Mouse (Mus musculus) heart, postnatal 25 days (tissue): ENCODE data around the gene Nkain2. TPM values are rescaled to one million over a fixed set of nuclear protein-coding genes. Genes with fewer than 3 reads are reported as not detected.

ENCODE experiments used
- DNase-seq: peaks from one replicate; pipeline ENCODE4 v3.0.0; 2022; ENCODE audit warnings: low spot score
- intact Hi-C: fragments of 180-260 bp; cut with DNase I; formaldehyde crosslinking; loops from one replicate; pipeline ENCODE4 v1.15.1; 2025
- total RNA-seq, 2 experiments: library from RNA; stranded (reverse); gene quantifications; 2 replicates each; pipeline ENCODE4 v1.2.3; 2021

Gene Nkain2
- total RNA-seq, 2 experiments from 2014 or later = not detected

GRCm38 (mm10) chr10:32594998-32595397, 295.3 kb downstream of the Nkain2 start:
- DNase-seq = no peak
- intact Hi-C loops = no loop called here

DNA sequence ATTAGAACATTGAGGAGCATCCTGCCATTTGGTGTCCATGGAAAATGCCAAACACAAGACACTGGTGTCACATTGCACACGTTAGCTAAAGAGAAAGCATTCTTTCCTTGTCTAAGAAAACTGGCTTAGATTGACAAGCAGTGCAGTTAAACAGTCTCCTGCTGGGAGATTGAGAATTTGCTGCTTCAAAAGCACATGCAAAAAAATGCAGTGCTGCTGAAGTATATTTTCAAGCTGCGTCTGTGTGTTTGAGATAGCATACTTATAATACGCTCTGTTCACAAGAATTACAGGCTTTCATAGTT, 313.0 kb downstream of the Nkain2 start:
- DNase-seq = no peak
- intact Hi-C loops = no loop called here

GRCm38 (mm10) chr10:32576559-32577275, 313.5 kb downstream of the Nkain2 start:
- intact Hi-C loops = no loop called here

GRCm38 (mm10) chr10:32557673-32558072, 332.6 kb downstream of the Nkain2 start:
- intact Hi-C loops = no loop called here
- DNase-seq = no peak

More at GRCm38 (mm10) chr10:32576559-32577275, 313.5 kb downstream of the Nkain2 start:
- no peak for DNase-seq

GRCm38 (mm10) chr10:32536057-32536456, 354.2 kb downstream of the Nkain2 start:
- no peak for DNase-seq
- intact Hi-C loops = no loop called here

DNA sequence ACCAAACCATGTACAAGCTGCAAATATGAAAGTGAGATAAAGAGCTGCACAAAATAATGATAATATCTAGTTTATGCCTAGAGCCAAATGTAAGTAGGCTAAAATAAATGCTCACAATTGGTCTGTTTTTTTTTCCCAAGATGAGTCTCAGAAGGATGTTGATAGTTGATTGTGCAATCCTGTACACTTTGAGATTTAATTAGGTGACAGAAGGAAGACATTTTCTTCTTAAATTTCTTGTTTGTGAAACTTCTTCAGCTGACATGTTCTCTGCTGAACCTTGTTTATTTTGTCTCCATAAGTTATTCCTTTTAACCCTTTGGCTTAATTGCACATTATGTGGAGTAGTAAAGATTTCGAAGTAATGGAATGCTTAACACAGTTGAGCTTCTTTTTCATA, 379.4 kb downstream of the Nkain2 start:
- intact Hi-C loops = no loop called here
- no peak for DNase-seq

GRCm38 (mm10) chr10:32494591-32495182, 395.6 kb downstream of the Nkain2 start:
- intact Hi-C loops = no loop called here
- no peak for DNase-seq

- DNase-seq = no peak
- intact Hi-C loops = no loop called here
Measured at GRCm38 (mm10) chr10:32493600-32493999, 396.7 kb downstream of the Nkain2 start.

GRCm38 (mm10) chr10:32462726-32463125, 427.5 kb downstream of the Nkain2 start:
- no peak for DNase-seq
- intact Hi-C loops = no loop called here

DNA sequence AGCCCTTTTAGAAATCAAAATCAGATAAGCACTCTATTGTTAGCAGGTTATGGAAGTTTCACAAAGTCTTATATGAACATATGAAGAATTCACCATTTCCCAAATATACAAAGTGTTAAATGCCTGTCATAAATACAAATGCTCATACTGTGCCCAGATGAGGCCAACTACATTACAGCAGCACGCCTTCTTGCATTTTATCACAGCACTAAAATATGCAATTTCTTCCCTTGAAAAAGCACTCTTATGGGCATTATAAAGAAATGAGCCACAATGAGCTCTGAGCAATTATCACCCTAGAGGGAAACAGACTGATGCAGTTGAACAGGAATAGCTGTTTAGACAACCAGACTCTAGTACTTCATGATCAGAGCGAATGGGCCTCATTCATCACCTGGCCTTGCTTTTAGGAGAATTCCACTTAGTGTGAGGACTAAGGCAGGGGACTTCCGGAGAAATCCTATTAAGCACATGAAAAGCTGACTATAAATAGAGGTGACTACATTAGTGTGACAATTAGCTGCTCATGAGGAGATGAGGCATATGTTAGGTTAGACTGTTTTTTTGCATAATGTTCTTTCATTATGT, 450.2 kb downstream of the Nkain2 start:
- intact Hi-C loops = no loop called here
- DNase-seq = no peak

DNA sequence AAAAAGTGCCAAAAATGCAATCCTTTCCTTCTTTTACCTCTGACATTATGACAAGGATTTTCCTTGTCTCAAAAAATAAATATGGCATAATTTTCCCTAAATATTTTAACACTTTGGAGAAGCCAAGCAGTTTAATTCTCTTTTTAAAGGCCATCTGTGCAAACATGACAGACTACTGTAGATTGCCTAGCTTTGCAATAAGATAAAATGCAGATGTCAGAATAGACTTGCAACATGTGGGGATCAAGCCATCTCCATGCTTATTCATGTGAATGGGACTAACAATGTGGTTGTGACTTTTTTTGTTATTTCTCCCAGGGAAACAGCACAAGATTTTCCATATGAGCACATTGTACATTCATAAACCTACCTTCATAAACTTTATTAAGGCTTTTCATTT, 476.0 kb downstream of the Nkain2 start:
- DNase-seq = no peak
- intact Hi-C loops = no loop called here

- DNase-seq = no peak
- intact Hi-C loops = no loop called here
Measured at GRCm38 (mm10) chr10:32411331-32411730, 478.9 kb downstream of the Nkain2 start.

GRCm38 (mm10) chr10:32400961-32401360, 489.3 kb downstream of the Nkain2 start:
- intact Hi-C loops = no loop called here
- no peak for DNase-seq

DNA sequence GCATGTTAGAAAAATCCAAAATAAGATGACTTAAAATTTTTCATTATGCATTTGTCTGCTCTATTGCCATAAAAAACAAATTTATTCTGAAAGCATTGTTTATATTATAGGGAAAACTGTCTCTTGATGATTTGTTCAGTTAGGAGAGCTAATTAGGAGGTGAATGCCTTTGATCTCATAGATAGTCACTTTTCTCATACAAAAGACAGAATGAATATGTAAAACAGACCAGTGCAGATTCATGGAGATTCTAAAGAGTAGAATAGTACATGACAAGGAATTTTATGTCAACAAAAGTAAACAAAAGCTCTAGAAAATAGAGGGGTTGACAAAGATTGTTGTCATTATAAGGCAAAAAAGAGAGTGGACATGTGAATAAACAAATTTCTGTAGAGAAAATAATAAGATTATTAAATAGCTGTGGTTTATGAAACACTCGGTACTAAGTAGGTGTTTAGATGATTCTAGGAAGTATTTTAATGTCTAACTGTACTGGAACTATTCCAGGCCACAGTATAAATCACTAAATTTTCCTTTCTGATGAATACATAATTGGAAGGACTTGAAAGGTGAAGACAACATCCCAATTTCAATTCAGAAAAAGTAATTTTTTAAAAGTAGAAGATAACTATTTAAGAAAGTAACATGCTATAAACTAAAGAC, 496.3 kb downstream of the Nkain2 start:
- DNase-seq = no peak
- intact Hi-C loops = no loop called here

GRCm38 (mm10) chr10:32393326-32393725, 496.9 kb downstream of the Nkain2 start:
- DNase-seq = no peak

DNA sequence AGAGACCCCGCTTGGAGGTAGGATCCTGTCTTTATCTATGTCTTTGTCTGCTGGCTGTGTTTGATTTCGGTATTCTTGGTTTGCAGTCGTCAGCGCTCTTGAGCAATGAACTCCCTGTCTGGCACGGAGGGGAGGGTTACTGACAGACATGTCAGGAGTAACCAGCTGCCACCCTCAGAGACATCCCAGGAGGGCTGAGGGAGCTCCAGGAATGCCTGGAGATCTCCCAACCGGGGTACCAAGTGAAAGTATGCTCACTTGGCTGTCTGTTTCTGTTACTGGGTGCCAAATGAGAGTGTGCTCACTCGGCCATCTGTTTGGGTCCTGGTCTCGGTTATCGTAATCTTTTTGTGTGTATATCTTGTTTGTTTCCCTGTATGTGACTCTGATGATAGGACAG, 577.5 kb downstream of the Nkain2 start:
- intact Hi-C loops = no loop called here
- DNase-seq = no peak

More at GRCm38 (mm10) chr10:32393326-32393725, 496.9 kb downstream of the Nkain2 start:
- intact Hi-C loops = no loop called here

GRCm38 (mm10) chr10:32301024-32301597, 589.2 kb downstream of the Nkain2 start:
- intact Hi-C loops = no loop called here
- no peak for DNase-seq

GRCm38 (mm10) chr10:32290487-32290886, 599.8 kb downstream of the Nkain2 start:
- intact Hi-C loops = no loop called here
- DNase-seq = no peak

DNA sequence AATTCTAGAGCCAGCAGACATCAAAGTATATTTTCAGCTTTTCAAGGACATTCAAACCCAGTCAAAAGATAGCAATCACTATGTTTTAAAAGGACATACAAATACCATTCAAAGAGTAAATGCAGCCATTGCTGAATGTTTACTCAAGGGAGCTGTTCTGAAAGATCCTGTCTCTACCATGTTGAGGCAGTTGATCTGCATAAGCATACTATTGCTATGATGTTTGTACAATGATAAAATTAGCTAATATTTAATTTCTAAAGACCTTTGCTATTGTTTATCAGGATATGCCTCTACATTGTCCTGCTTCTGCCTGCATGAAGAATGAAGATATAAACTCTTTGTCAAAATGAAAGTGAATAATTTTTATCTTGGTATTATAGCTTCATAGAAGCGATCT, 606.6 kb downstream of the Nkain2 start:
- DNase-seq = no peak
- intact Hi-C loops = no loop called here

DNA sequence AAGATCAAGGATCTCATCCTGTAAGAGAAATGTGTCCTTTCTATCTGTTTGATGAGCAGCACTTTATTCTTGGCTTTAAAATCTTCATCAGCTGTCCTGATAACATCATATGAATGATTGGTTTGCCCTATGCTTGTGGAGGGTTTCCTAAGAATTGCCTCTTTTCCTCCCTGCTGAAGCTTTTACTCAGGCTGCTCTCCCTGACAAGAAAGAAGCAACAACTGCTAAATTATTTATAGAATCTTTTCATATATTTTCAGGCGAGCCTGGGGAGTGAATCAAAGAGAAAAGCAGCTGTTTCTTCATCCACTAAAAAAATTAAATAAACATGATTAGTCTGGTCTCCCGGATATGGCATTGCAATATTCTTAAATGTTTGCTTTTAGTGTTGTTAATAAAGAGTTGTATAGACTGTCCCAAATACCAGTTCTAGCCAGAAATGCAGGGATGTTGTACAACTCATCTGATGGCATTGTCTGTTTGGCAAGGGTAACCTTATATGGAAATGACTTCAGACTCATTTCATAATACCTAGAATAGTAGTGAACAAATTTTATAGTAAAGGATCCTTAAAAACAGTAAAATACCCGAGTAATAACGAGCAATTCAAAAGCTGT, 646.9 kb downstream of the Nkain2 start:
- no peak for DNase-seq
- intact Hi-C loops = no loop called here
